Mouse (Mus musculus): ENCODE results near the gene Henmt1.

DNA sequence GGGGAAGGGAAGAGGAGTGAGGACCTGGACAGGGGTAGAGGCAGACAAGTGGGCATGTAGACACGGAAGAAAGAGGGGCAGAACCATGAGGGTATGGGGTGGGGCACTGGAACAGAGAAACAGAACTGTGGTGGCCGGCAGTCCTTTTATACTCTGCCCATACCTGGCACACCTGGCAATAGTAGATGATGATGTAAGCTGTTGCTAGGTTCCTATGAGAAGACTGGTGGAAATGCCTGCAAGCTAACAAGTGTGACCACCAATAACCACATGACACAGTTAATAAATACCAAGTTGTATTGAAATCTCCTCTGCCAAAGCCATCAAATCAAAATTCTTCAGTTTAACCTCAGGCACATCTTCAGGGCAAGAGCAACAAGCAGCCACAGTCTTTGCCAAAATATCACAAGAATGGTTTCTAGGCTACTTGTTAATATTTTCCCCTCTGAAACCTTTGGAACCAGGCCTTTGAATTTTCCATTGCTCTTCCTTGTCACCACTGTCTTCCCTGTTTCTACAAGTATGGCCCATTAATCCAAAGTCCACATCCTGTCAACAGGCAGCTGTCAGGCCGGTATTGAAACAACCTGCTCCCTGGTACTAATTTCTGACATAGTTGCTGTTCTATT is 19.1 kb upstream of the Henmt1 start:
- no peak for TF ChIP-seq CTCF (IDR thresholded peaks at IDR 0.05; ENCODE audit: low read depth)
- TF ChIP-seq EP300 (IDR thresholded peaks at IDR 0.05; ENCODE audit: low read depth): no peak
